In the genomic region with DNA sequence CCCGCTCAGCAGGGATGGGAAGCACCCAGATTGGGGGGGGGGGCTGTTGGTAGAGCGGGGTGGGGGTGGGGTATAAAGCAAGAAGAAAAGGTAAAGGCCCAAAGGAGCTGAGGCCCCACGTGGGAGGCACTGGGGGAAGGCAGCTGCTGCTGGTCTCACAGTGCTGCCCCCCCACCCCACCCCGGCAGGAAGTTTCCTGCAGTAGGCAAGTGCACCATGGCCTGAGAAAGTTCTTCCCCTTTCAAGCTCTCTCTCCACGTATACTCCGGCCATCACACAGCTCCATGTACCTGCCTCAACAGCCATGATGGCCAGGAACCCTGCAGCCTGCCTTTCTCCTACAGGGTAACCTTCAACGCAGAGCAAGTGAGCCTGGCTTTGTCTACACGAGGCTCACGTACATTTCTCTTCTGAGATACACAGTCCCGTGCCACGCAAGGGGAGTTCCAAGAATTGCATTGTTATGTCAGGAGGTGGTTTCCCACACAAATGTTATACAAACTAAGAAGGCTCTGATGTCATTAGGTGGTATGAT, we compare ENCODE assay signal across 19 mouse cellular contexts. TPM values are rescaled to one million over a fixed set of nuclear protein-coding genes. Genes with fewer than 3 reads are reported as not detected.
DNase-seq lines count a peak whose midpoint lies in the region; ATAC-seq and TF ChIP-seq lines count a peak whose summit lies in the region.
"Had no signal": no experiment of that assay in that cellular context is flagged by ENCODE, and none has a peak within 500 bp of the region (broad histone marks: within the 10 kb centered on the region; RNA-seq: fewer than 3 reads in every experiment).

No protein-coding gene starts in this region.

- 0 out of 2 replicates have a peak overlapping the region, but pooled peaks have one; percentile 14 for H3K27ac ChIP-seq in lung, postnatal 0 days (ENCODE audit: low read length)
- H3K27ac ChIP-seq: embryonic facial prominence, embryonic 13.5 days; heart, embryonic 10.5 days; liver, embryonic 14.5 days; midbrain, embryonic 15.5 days; neural tube, embryonic 13.5 days had no signal

- no peak overlapping the region for H3K4me3 ChIP-seq in lung, postnatal 0 days (ENCODE audit: low read depth, low read length)
- H3K4me3 ChIP-seq: embryonic facial prominence, embryonic 13.5 days; heart, embryonic 10.5 days; midbrain, embryonic 15.5 days; neural tube, embryonic 13.5 days had no signal

- H3K9ac ChIP-seq in lung, postnatal 0 days (replicated peaks; ENCODE audit: low read depth), result no peak overlapping the region
- H3K9ac ChIP-seq: embryonic facial prominence, embryonic 13.5 days; liver, embryonic 14.5 days; midbrain, embryonic 15.5 days; neural tube, embryonic 13.5 days had no signal

- 67% methylated on average over 11 of the region's 11 CpGs for whole genome bisulfite sequencing in lung, postnatal 0 days

- TF ChIP-seq EP300 in lung, postnatal 0 days (IDR thresholded peaks at IDR 0.05), result no peak

- no peak for ATAC-seq in lung, postnatal 0 days
- peak; percentile 65 for ATAC-seq in inflammation-experienced regulatory T-cells, adult 6 months
- ATAC-seq: midbrain, embryonic 15.5 days; Patski had no signal

- no peaks in the 10 kb centered on the region for H3K36me3 ChIP-seq in lung, postnatal 0 days (ENCODE audit: insufficient read depth, low read length)

- no peak for TF ChIP-seq CTCF in lung, postnatal 0 days (IDR thresholded peaks at IDR 0.05)

- no peaks in the 10 kb centered on the region for H3K27me3 ChIP-seq in lung, postnatal 0 days (replicated peaks; ENCODE audit: insufficient read depth, low read length)
- H3K27me3 ChIP-seq: embryonic facial prominence, embryonic 13.5 days; midbrain, embryonic 15.5 days; neural tube, embryonic 13.5 days; Patski had no signal

- DNase-seq in lung, postnatal 0 days (ENCODE audit: low spot score), result no peak
- no peak for DNase-seq in lung, postnatal 25 days (ENCODE audit: low spot score)
- peak; percentile 74 for DNase-seq in ES-CJ7 (ENCODE audit: low read depth, low spot score)
- peak; percentile 37 to 48 for DNase-seq in thymus, postnatal 10 days (ENCODE audit: low spot score in 2 of 2)
- no peak for DNase-seq in kidney, adult 9 months
- DNase-seq in left cerebral cortex, postnatal 4 days, result no peak
- DNase-seq in frontal cortex, postnatal 25 days (ENCODE audit: low spot score in 2 of 2), result no peak
- DNase-seq: adrenal gland, adult 8-10 months; heart, postnatal 36 days; kidney, postnatal 14 days; lung, postnatal 36 days; retina, postnatal 1 day had no signal

- intact Hi-C loops in left cerebral cortex, postnatal 4 days (cut with DNase I), result no loop called here

- H3K9me3 ChIP-seq in lung, postnatal 0 days (ENCODE audit: low read length), result no peaks in the 10 kb centered on the region
- H3K9me3 ChIP-seq: embryonic facial prominence, embryonic 13.5 days; heart, embryonic 10.5 days; midbrain, embryonic 15.5 days; neural tube, embryonic 13.5 days had no signal

- no peaks in the 10 kb centered on the region for H3K4me1 ChIP-seq in lung, postnatal 0 days (ENCODE audit: insufficient read depth, low read depth, low read length)
- H3K4me1 ChIP-seq: embryonic facial prominence, embryonic 13.5 days; midbrain, embryonic 15.5 days had no signal

- H3K4me2 ChIP-seq in lung, postnatal 0 days (replicated peaks; ENCODE audit: low read depth, low read length), result no peak overlapping the region
- H3K4me2 ChIP-seq: embryonic facial prominence, embryonic 13.5 days; midbrain, embryonic 15.5 days; neural tube, embryonic 13.5 days had no signal

RNA-seq across cellular contexts. Expression of a gene that starts 20.3 kb away (rescaled TPM):
- polyA plus RNA-seq in lung, postnatal 0 days (2015; fragmentation: Nextera tagmentation; extraction: Ambion mirVana), result 23.7 and 32.4 TPM in 2 replicates
- polyA plus RNA-seq in inflammation-experienced regulatory T-cells, adult 6 months (2017; shearing (Covaris generic)), result 10 to 100 TPM; 10.9 to 18.2 (median 12.9) TPM
- 1 to 10 TPM; 1.9 to 2.2 TPM for total RNA-seq in left cerebral cortex, postnatal 4 days (2021)

RNA-seq across cellular contexts. Expression of a gene that starts 27.7 kb away (rescaled TPM):
- polyA plus RNA-seq in lung, postnatal 0 days (2015; fragmentation: Nextera tagmentation; extraction: Ambion mirVana), result 5.8 and 9.4 TPM in 2 replicates
- polyA plus RNA-seq in inflammation-experienced regulatory T-cells, adult 6 months (2017; shearing (Covaris generic)), result 10 to 100 TPM; 22.8 to 25.9 (median 23.1) TPM
- total RNA-seq in left cerebral cortex, postnatal 4 days (2021), result 10 to 100 TPM; 37.1 to 37.8 TPM

RNA-seq across cellular contexts. Expression of a gene that starts 38.1 kb away (rescaled TPM):
- 15.8 and 17.6 TPM in 2 replicates for polyA plus RNA-seq in lung, postnatal 0 days (2015; fragmentation: Nextera tagmentation; extraction: Ambion mirVana)
- polyA plus RNA-seq in inflammation-experienced regulatory T-cells, adult 6 months (2017; shearing (Covaris generic)), result 1 to 10 TPM; 6.1 to 6.7 (median 6.4) TPM
- total RNA-seq in left cerebral cortex, postnatal 4 days (2021), result 10 to 100 TPM; 11.2 to 14.6 TPM

RNA-seq across cellular contexts. Expression of a gene that starts 47.7 kb away (rescaled TPM):
- polyA plus RNA-seq in lung, postnatal 0 days (2015; fragmentation: Nextera tagmentation; extraction: Ambion mirVana), result 6.7 and 7.1 TPM in 2 replicates
- polyA plus RNA-seq in inflammation-experienced regulatory T-cells, adult 6 months (2017; shearing (Covaris generic)), result 1 to 10 TPM in 2 of 3 experiments, under 1 TPM in 1; 0.94 to 1.6 (median 1.1) TPM
- 10 to 100 TPM in 1 of 2 experiments, 1 to 10 TPM in 1; 6.2 to 10.0 TPM for total RNA-seq in left cerebral cortex, postnatal 4 days (2021)

RNA-seq across cellular contexts. Expression of a gene that starts 50.2 kb away (rescaled TPM):
- polyA plus RNA-seq in lung, postnatal 0 days (2015; fragmentation: Nextera tagmentation; extraction: Ambion mirVana), result 17.3 and 17.8 TPM in 2 replicates
- 10 to 100 TPM; 10.3 to 13.8 (median 11.3) TPM for polyA plus RNA-seq in inflammation-experienced regulatory T-cells, adult 6 months (2017; shearing (Covaris generic))
- 10 to 100 TPM; 11.5 to 12.8 TPM for total RNA-seq in left cerebral cortex, postnatal 4 days (2021)

Comparison
In these comparisons a context has a peak if more than half of its experiments do, and no peak if none do; other contexts are left out.
1. DNase-seq: peak in ES-CJ7 (single experiment) and thymus, postnatal 10 days (2 of 2); none in lung, postnatal 0 days (single experiment), lung, postnatal 25 days (single experiment), kidney, adult 9 months (single experiment), left cerebral cortex, postnatal 4 days (single experiment) and frontal cortex, postnatal 25 days (0 of 2).